Mouse (Mus musculus): Measurements from ENCODE around the gene Ces2c. TPM values are rescaled to one million over a fixed set of nuclear protein-coding genes. Genes with fewer than 3 reads are reported as not detected.
"Not testable (repeated sequence)": the region's sequence is repeated elsewhere in the genome, so short reads cannot be mapped to it uniquely, and the experiment has no call there.

Gene Ces2c
- polyA plus RNA-seq, 1 experiment from 2014 or later: not detected

DNA sequence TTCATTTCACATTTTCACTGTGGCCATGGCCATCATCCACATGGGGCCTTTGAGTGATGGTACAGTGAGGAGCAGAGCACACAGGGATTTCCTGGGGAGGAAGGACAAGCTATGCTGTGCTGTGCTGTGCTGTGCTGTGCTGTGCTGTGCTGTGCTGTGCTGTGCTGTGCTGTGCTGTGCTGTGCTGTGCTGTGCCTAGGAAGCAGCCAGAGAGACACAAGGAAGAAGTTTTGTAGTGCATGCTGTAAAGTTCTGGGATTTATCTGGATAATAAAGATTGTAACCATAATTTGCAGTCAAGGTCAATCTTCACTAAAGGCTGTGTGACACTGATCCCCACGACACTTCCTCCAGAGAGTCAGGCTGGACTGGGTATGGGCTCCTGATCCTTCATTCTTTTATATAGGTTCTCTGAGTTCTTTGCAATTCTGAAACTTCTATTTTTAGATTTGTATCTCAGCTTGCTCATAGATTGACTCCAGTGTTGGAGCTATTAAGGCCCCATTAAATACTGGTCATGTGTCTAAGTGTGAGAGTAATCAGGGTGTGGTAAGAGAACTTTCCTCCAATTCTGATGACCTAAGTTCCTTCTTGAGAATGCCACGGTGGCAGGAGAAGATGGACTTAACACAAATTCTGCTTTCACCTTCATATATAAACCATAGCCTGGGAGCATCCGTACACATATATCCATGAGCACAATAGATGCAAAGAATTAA, 5.3 kb upstream of the Ces2c start:
- Histone ChIP-seq H3K27me3 (replicated peaks; ENCODE audit: control insufficient read depth, insufficient read depth, low read length) (no peaks in the 10 kb centered on the region), H3K4me1 (ENCODE audit: control insufficient read depth, insufficient read depth, low read length) (no peaks in the 10 kb centered on the region), H3K27ac (replicated peaks; ENCODE audit: low read depth, low read length) (no peak overlapping the region), H3K9ac (ENCODE audit: low read depth, low read length) (no peak overlapping the region), H3K4me3 (ENCODE audit: low read depth, low read length) (no peak overlapping the region), H3K36me3 (ENCODE audit: control insufficient read depth, insufficient read depth, low read length) (no peaks in the 10 kb centered on the region), H3K4me2 (ENCODE audit: low read depth, low read length) (no peak overlapping the region), H3K9me3 (ENCODE audit: control insufficient read depth, low read length) (no peaks in the 10 kb centered on the region)
- no peak for ATAC-seq (ENCODE audit: low read depth)
- no peak for DNase-seq (ENCODE audit: low spot score)
- WGBS: 86% methylated on average over 3 of the region's 3 CpGs

DNA sequence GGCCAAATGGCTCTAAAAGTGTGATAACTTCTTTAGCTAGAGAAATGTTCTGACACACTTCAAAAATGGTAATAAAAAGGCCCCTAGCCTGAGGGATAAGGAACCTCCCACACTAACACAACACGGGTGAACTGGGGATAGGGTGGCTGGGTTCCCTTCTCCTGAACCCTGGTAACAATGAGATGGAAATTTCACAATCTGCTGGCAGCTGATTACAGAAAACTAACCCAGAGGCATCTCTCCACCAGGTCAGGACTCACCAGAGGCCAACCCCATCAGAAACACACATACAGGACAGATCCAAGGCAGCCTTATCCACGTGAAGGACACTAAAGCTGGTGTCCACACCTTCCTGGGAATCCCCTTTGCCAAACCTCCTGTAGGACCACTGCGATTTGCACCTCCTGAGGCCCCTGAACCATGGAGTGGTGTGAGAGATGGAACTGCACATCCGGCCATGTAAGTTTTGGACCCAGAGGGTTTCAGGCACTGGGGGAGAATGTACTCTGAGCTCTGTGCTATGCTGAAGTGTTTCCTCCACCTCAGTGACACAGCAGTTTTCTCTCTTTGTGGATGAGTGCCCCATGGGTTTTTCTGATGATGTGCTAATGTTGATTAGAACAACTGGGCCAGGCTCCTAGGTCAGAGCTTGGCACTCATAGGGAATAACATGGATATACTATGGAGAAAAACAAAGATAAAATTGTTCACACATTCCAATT, 1.0 kb downstream of the Ces2c start:
- no peaks in the 10 kb centered on the region for H3K4me1 ChIP-seq (ENCODE audit: control insufficient read depth, insufficient read depth, low read length)
- H3K9ac ChIP-seq (ENCODE audit: low read depth, low read length): no peak overlapping the region
- H3K4me2 ChIP-seq (ENCODE audit: low read depth, low read length): no peak overlapping the region
- WGBS: 70% methylated on average over 4 of the region's 4 CpGs
- no peak overlapping the region for H3K4me3 ChIP-seq (ENCODE audit: low read depth, low read length)
- H3K27ac ChIP-seq (replicated peaks; ENCODE audit: low read depth, low read length): no peak overlapping the region
- no peaks in the 10 kb centered on the region for H3K36me3 ChIP-seq (ENCODE audit: control insufficient read depth, insufficient read depth, low read length)
- H3K9me3 ChIP-seq (ENCODE audit: control insufficient read depth, low read length): no peaks in the 10 kb centered on the region
- DNase-seq (ENCODE audit: low spot score): no peak
- ATAC-seq (ENCODE audit: low read depth): no peak
- no peaks in the 10 kb centered on the region for H3K27me3 ChIP-seq (replicated peaks; ENCODE audit: control insufficient read depth, insufficient read depth, low read length)

DNA sequence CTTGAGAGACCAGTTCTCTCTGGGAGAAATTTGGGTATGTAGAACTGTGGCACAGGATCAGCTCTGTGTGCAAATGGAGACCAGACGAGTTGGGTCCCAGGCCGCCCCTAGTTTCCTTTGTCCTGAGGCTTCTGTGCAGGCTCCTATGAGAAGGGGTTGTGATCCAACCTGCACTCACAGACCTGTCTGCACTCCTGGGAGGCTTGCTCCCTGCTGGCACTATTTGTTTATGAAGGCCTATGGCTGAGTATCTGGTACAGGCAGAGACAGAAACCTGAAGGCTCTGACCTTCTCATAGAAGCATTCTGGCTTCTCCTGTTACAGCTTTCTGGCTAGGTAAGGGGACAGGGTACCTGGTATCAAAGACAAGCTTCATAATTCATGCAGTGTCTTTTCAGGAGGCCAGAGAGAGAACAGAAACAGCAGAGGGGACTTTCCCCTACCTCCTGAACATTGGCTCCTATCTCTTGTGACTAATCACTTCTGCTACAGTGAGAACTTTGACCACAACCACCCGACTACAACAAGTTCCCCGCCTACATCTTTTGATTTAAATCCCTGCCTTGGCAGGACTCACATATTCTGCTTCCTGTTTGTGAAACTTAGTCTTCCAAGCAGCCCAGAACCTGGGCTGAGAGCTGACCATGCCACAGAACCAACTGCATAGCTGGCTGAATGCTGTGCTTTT, 20.1 kb downstream of the Ces2c start:
- H3K4me2 ChIP-seq (ENCODE audit: low read depth, low read length); DNase-seq (ENCODE audit: low spot score); H3K9ac ChIP-seq (ENCODE audit: low read depth, low read length); H3K9me3 ChIP-seq (ENCODE audit: control insufficient read depth, low read length); H3K27ac ChIP-seq (replicated peaks; ENCODE audit: low read depth, low read length); H3K27me3 ChIP-seq (replicated peaks; ENCODE audit: control insufficient read depth, insufficient read depth, low read length); H3K4me1 ChIP-seq (ENCODE audit: control insufficient read depth, insufficient read depth, low read length); H3K36me3 ChIP-seq (ENCODE audit: control insufficient read depth, insufficient read depth, low read length); H3K4me3 ChIP-seq (ENCODE audit: low read depth, low read length); ATAC-seq (ENCODE audit: low read depth): not testable (repeated sequence)
- WGBS: no CpG with 5 or more reads among the region's 4 CpGs

- WGBS: no CpG with 5 or more reads among the region's 2 CpGs
- not testable (repeated sequence) for ATAC-seq (ENCODE audit: low read depth); H3K27me3 ChIP-seq (replicated peaks; ENCODE audit: control insufficient read depth, insufficient read depth, low read length); H3K9me3 ChIP-seq (ENCODE audit: control insufficient read depth, low read length); H3K4me2 ChIP-seq (ENCODE audit: low read depth, low read length); H3K4me3 ChIP-seq (ENCODE audit: low read depth, low read length); H3K4me1 ChIP-seq (ENCODE audit: control insufficient read depth, insufficient read depth, low read length); H3K36me3 ChIP-seq (ENCODE audit: control insufficient read depth, insufficient read depth, low read length); H3K27ac ChIP-seq (replicated peaks; ENCODE audit: low read depth, low read length); DNase-seq (ENCODE audit: low spot score); H3K9ac ChIP-seq (ENCODE audit: low read depth, low read length)
These were observed 22.0 kb downstream of the Ces2c start for GRCm38 (mm10) chr8:104868876-104869275.

DNA sequence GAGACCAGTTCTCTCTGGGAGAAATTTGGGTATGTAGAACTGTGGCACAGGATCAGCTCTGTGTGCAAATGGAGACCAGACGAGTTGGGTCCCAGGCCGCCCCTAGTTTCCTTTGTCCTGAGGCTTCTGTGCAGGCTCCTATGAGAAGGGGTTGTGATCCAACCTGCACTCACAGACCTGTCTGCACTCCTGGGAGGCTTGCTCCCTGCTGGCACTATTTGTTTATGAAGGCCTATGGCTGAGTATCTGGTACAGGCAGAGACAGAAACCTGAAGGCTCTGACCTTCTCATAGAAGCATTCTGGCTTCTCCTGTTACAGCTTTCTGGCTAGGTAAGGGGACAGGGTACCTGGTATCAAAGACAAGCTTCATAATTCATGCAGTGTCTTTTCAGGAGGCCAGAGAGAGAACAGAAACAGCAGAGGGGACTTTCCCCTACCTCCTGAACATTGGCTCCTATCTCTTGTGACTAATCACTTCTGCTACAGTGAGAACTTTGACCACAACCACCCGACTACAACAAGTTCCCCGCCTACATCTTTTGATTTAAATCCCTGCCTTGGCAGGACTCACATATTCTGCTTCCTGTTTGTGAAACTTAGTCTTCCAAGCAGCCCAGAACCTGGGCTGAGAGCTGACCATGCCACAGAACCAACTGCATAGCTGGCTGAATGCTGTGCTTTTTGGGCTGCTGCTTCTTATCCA, 39.5 kb downstream of the Ces2c start:
- not testable (repeated sequence) for ATAC-seq (ENCODE audit: low read depth); H3K9me3 ChIP-seq (ENCODE audit: control insufficient read depth, low read length); DNase-seq (ENCODE audit: low spot score); H3K27me3 ChIP-seq (replicated peaks; ENCODE audit: control insufficient read depth, insufficient read depth, low read length); H3K4me3 ChIP-seq (ENCODE audit: low read depth, low read length); H3K4me1 ChIP-seq (ENCODE audit: control insufficient read depth, insufficient read depth, low read length); H3K9ac ChIP-seq (ENCODE audit: low read depth, low read length); H3K36me3 ChIP-seq (ENCODE audit: control insufficient read depth, insufficient read depth, low read length); H3K4me2 ChIP-seq (ENCODE audit: low read depth, low read length); H3K27ac ChIP-seq (replicated peaks; ENCODE audit: low read depth, low read length)
- no CpG with 5 or more reads among the region's 4 CpGs for WGBS

GRCm38 (mm10) chr8:104901746-104902145, 54.9 kb downstream of the Ces2c start:
- ATAC-seq (ENCODE audit: low read depth) (no peak), DNase-seq (ENCODE audit: low spot score) (no peak)
- Histone ChIP-seq H3K9ac (ENCODE audit: low read depth, low read length) (no peak overlapping the region), H3K4me1 (ENCODE audit: control insufficient read depth, insufficient read depth, low read length) (no peaks in the 10 kb centered on the region), H3K27me3 (replicated peaks; ENCODE audit: control insufficient read depth, insufficient read depth, low read length) (no peaks in the 10 kb centered on the region), H3K9me3 (ENCODE audit: control insufficient read depth, low read length) (no peaks in the 10 kb centered on the region), H3K4me3 (ENCODE audit: low read depth, low read length) (no peak overlapping the region), H3K36me3 (ENCODE audit: control insufficient read depth, insufficient read depth, low read length) (no peaks in the 10 kb centered on the region), H3K27ac (replicated peaks; ENCODE audit: low read depth, low read length) (no peak overlapping the region), H3K4me2 (ENCODE audit: low read depth, low read length) (no peak overlapping the region)
- 79% methylated on average over 2 of the region's 2 CpGs for WGBS

Other genes starting within 250 kb of the Ces2c start
- gene Cdh16, start 222.7 kb upstream of the Ces2c start, polyA plus RNA-seq (2014; fragmentation: Nextera tagmentation; extraction: Ambion mirVana): 1.9 and 2.1 TPM in 2 replicates
- 40.5 and 54.7 TPM in 2 replicates for gene Rrad, start 215.7 kb upstream of the Ces2c start, polyA plus RNA-seq (2014; fragmentation: Nextera tagmentation; extraction: Ambion mirVana)
- gene Ciao2b, start 205.1 kb upstream of the Ces2c start, polyA plus RNA-seq (2014; fragmentation: Nextera tagmentation; extraction: Ambion mirVana): 81.3 and 87.9 TPM in 2 replicates
- not detected in 2 replicates for gene Ces2a, start 113.1 kb upstream of the Ces2c start, polyA plus RNA-seq (2014; fragmentation: Nextera tagmentation; extraction: Ambion mirVana)
- gene Ces2b, start 15.5 kb upstream of the Ces2c start, polyA plus RNA-seq (2014; fragmentation: Nextera tagmentation; extraction: Ambion mirVana): 0.17 TPM in 1 of 2 replicates, not detected in the other
- gene Ces2e, start 79.2 kb downstream of the Ces2c start, polyA plus RNA-seq (2014; fragmentation: Nextera tagmentation; extraction: Ambion mirVana): 0.28 and 0.33 TPM in 2 replicates
- 0.07 and 0.26 TPM in 2 replicates for gene Ces2f, start 100.3 kb downstream of the Ces2c start, polyA plus RNA-seq (2014; fragmentation: Nextera tagmentation; extraction: Ambion mirVana)
- gene Ces2g, start 114.7 kb downstream of the Ces2c start, polyA plus RNA-seq (2014; fragmentation: Nextera tagmentation; extraction: Ambion mirVana): 1.2 and 3.4 TPM in 2 replicates
- gene Ces2h, start 153.8 kb downstream of the Ces2c start, polyA plus RNA-seq (2014; fragmentation: Nextera tagmentation; extraction: Ambion mirVana): not detected in 2 replicates
- gene Ces3a, start 201.5 kb downstream of the Ces2c start, polyA plus RNA-seq (2014; fragmentation: Nextera tagmentation; extraction: Ambion mirVana): not detected in 2 replicates
- gene Ces3b, start 236.7 kb downstream of the Ces2c start, polyA plus RNA-seq (2014; fragmentation: Nextera tagmentation; extraction: Ambion mirVana): not detected in 2 replicates

Data from embryonic facial prominence, embryonic 14.5 days (tissue).